Comparison of ENCODE assay signal across 8 mouse cellular contexts in the genomic region with DNA sequence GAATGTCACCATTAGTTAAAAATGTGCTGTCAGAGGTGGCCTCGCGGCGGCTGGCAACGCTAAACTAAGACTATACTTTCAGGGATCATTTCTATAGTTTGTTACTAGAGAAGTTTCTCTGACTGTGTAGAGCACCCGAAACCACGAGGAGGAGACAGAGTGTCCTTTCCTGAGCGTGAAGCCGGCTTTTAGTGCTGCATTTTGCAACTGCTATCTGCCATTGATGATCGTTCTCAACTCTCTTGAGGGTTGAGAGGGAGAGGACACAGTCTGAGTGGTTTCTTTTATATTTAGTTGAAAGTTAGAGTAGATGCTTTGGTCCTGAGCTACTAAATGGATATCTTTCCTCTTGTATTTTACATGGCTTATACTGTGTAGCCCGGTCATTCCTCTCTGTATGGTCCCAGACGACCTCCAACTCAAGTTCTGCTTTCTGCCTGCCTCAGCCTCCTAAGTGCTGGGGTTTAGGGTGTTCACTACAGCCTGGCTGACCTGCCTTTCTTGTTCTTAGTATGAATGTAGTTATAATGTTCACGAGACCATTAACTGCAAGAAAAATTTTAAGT. TPM values are rescaled to one million over a fixed set of nuclear protein-coding genes. Genes with fewer than 3 reads are reported as not detected.
DNase-seq lines count a peak whose midpoint lies in the region; ATAC-seq and TF ChIP-seq lines count a peak whose summit lies in the region.

No protein-coding gene starts in this region.

- H3K9me3 ChIP-seq in heart, embryonic 12.5 days (replicated peaks), result no peaks in the 10 kb centered on the region
- H3K9me3 ChIP-seq in kidney, embryonic 16.5 days (ENCODE audit: low read length), result no peaks in the 10 kb centered on the region
- no peaks in the 10 kb centered on the region for H3K9me3 ChIP-seq in liver, embryonic 15.5 days (replicated peaks)
- no peaks in the 10 kb centered on the region for H3K9me3 ChIP-seq in neural tube, embryonic 11.5 days (ENCODE audit: control insufficient read depth, low read length)
- H3K9me3 ChIP-seq in stomach, postnatal 0 days (ENCODE audit: control insufficient read depth, low read length), result no peaks in the 10 kb centered on the region

- H3K27me3 ChIP-seq in heart, embryonic 12.5 days (replicated peaks), result no peaks in the 10 kb centered on the region
- H3K27me3 ChIP-seq in kidney, embryonic 16.5 days (ENCODE audit: insufficient read depth, low read length), result no peaks in the 10 kb centered on the region
- H3K27me3 ChIP-seq in liver, embryonic 15.5 days, result no peaks in the 10 kb centered on the region
- H3K27me3 ChIP-seq in neural tube, embryonic 11.5 days (ENCODE audit: control insufficient read depth, insufficient read depth, low read length), result no peaks in the 10 kb centered on the region
- H3K27me3 ChIP-seq in stomach, postnatal 0 days (ENCODE audit: control insufficient read depth, insufficient read depth, low read length), result no peaks in the 10 kb centered on the region

- H3K4me3 ChIP-seq in heart, embryonic 12.5 days, result peak overlapping the region; percentile 71
- H3K4me3 ChIP-seq in kidney, embryonic 16.5 days (ENCODE audit: low read length), result peak overlapping the region; percentile 80
- peak overlapping the region; percentile 83 for H3K4me3 ChIP-seq in liver, embryonic 15.5 days (replicated peaks)
- peak overlapping the region; percentile 64 for H3K4me3 ChIP-seq in neural tube, embryonic 11.5 days (ENCODE audit: low read depth, low read length)
- H3K4me3 ChIP-seq in stomach, postnatal 0 days (ENCODE audit: low read depth, low read length), result peak overlapping the region; percentile 86

- peak; percentile 39 for ATAC-seq in erythroblast, adult 5-6 weeks (replicated peaks; ENCODE audit: low FRiP score, poor library complexity, severe bottlenecking)
- ATAC-seq in heart, embryonic 12.5 days (ENCODE audit: insufficient number of reproducible peaks, low FRiP score), result peak; percentile 77
- ATAC-seq in kidney, embryonic 16.5 days (ENCODE audit: low FRiP score, low TSS enrichment), result peak; percentile 83
- peak; percentile 84 for ATAC-seq in liver, embryonic 15.5 days (ENCODE audit: insufficient read depth)
- ATAC-seq in neural tube, embryonic 11.5 days (ENCODE audit: insufficient read depth, low FRiP score, low TSS enrichment), result peak; percentile 74
- ATAC-seq in stomach, postnatal 0 days (ENCODE audit: low FRiP score, low TSS enrichment), result peak; percentile 80

- peaks cover 10% of the 10 kb centered on the region; the same call in 1 of the 2 replicates for H3K4me1 ChIP-seq in heart, embryonic 12.5 days (replicated peaks)
- H3K4me1 ChIP-seq in kidney, embryonic 16.5 days (ENCODE audit: insufficient read depth, low read length), result peaks cover 12% of the 10 kb centered on the region
- H3K4me1 ChIP-seq in liver, embryonic 15.5 days (replicated peaks), result peaks cover 40% of the 10 kb centered on the region
- H3K4me1 ChIP-seq in neural tube, embryonic 11.5 days (ENCODE audit: control insufficient read depth, insufficient read depth, low read length), result 0 out of 2 replicates have a peak, but pooled peaks cover 3% of the 10 kb centered on the region
- H3K4me1 ChIP-seq in stomach, postnatal 0 days (replicated peaks; ENCODE audit: control insufficient read depth, insufficient read depth), result no peaks in the 10 kb centered on the region

- H3K27ac ChIP-seq in heart, embryonic 12.5 days (ENCODE audit: poor library complexity, severe bottlenecking), result peak overlapping the region; percentile 96
- peak overlapping the region; percentile 98 for H3K27ac ChIP-seq in kidney, embryonic 16.5 days (ENCODE audit: low read length)
- peak overlapping the region; percentile 92 for H3K27ac ChIP-seq in liver, embryonic 15.5 days (replicated peaks)
- H3K27ac ChIP-seq in neural tube, embryonic 11.5 days (ENCODE audit: low read depth, low read length), result peak overlapping the region; percentile 39; the same call in 1 of the 2 replicates
- peak overlapping the region; percentile 94 for H3K27ac ChIP-seq in stomach, postnatal 0 days (replicated peaks)

- peak overlapping the region; percentile 87 for H3K4me2 ChIP-seq in heart, embryonic 12.5 days
- H3K4me2 ChIP-seq in kidney, embryonic 16.5 days (replicated peaks; ENCODE audit: low read depth, low read length), result peak overlapping the region; percentile 89
- H3K4me2 ChIP-seq in liver, embryonic 15.5 days, result peak overlapping the region; percentile 86
- H3K4me2 ChIP-seq in neural tube, embryonic 11.5 days (ENCODE audit: low read depth), result peak overlapping the region; percentile 77
- peak overlapping the region; percentile 68 for H3K4me2 ChIP-seq in stomach, postnatal 0 days (replicated peaks; ENCODE audit: low read depth)

- no peak for TF ChIP-seq EP300 in stomach, postnatal 0 days (optimal IDR thresholded peaks at IDR 0.05)

- DNase-seq in B cell, adult 2 months, result peak; percentile 78 to 81
- DNase-seq in adrenal gland, postnatal 10 days, result peak; percentile 69
- peak; percentile 83 for DNase-seq in neural tube, embryonic 11.5 days (ENCODE audit: low spot score)
- peak; percentile 81 for DNase-seq in stomach, postnatal 0 days (ENCODE audit: low spot score)

- peak overlapping the region; percentile 58; the same call in 1 of the 2 replicates for H3K9ac ChIP-seq in heart, embryonic 12.5 days
- peak overlapping the region; percentile 91 for H3K9ac ChIP-seq in kidney, embryonic 16.5 days (replicated peaks; ENCODE audit: low read length)
- peak overlapping the region; percentile 83 for H3K9ac ChIP-seq in liver, embryonic 15.5 days
- no peak overlapping the region; the same call in 1 of the 2 replicates for H3K9ac ChIP-seq in neural tube, embryonic 11.5 days (ENCODE audit: low read length)
- H3K9ac ChIP-seq in stomach, postnatal 0 days (ENCODE audit: low read length), result peak overlapping the region; percentile 35; the same call in 1 of the 2 replicates

- peak; percentile 74 for TF ChIP-seq CTCF in stomach, postnatal 0 days (IDR thresholded peaks at IDR 0.05; ENCODE audit: low read depth)

- H3K36me3 ChIP-seq in heart, embryonic 12.5 days, result peaks cover 18% of the 10 kb centered on the region
- H3K36me3 ChIP-seq in kidney, embryonic 16.5 days (ENCODE audit: insufficient read depth, low read length), result peaks cover 12% of the 10 kb centered on the region
- peaks cover 11% of the 10 kb centered on the region for H3K36me3 ChIP-seq in liver, embryonic 15.5 days (replicated peaks)
- H3K36me3 ChIP-seq in neural tube, embryonic 11.5 days (ENCODE audit: control insufficient read depth, insufficient read depth, low read length), result no peaks in the 10 kb centered on the region
- no peaks in the 10 kb centered on the region for H3K36me3 ChIP-seq in stomach, postnatal 0 days (ENCODE audit: control insufficient read depth, insufficient read depth, low read length)

- WGBS in heart, embryonic 12.5 days, result under 1% methylated on average over 12 of the region's 12 CpGs
- 0% methylated on average over 12 of the region's 12 CpGs for WGBS in kidney, embryonic 16.5 days
- WGBS in liver, embryonic 15.5 days (ENCODE audit: insufficient replicate concordance), result 0% methylated on average over 12 of the region's 12 CpGs
- WGBS in neural tube, embryonic 11.5 days, result 1% methylated on average over 12 of the region's 12 CpGs
- 0% methylated on average over 12 of the region's 12 CpGs for WGBS in stomach, postnatal 0 days

RNA-seq across cellular contexts. Expression of a gene that starts 0.6 kb away (rescaled TPM):
- total RNA-seq in adrenal gland, postnatal 10 days (2021), result 10 to 100 TPM; 29.6 to 30.7 TPM
- total RNA-seq in erythroblast, adult 5-6 weeks (2015; ENCODE audit: low replicate concordance), result 14.4 and 28.6 TPM in 2 replicates
- total RNA-seq in erythroblast, adult 5-6 weeks (2017; ENCODE audit: low replicate concordance), result 16.7 and 28.5 TPM in 2 replicates
- 90.6 and 92.3 TPM in 2 replicates for polyA plus RNA-seq in heart, embryonic 12.5 days (2016; fragmentation: Nextera tagmentation; extraction: Ambion mirVana)
- polyA plus RNA-seq in kidney, embryonic 16.5 days (2015; fragmentation: Nextera tagmentation; extraction: Ambion mirVana), result 103 and 106 TPM in 2 replicates
- polyA plus RNA-seq in liver, embryonic 15.5 days (2015; fragmentation: Nextera tagmentation; extraction: Ambion mirVana), result 24.7 and 25.5 TPM in 2 replicates
- polyA plus RNA-seq in neural tube, embryonic 11.5 days (2014; fragmentation: Nextera tagmentation; extraction: Ambion mirVana), result 137 and 141 TPM in 2 replicates
- 54.6 and 54.9 TPM in 2 replicates for polyA plus RNA-seq in stomach, postnatal 0 days (2015; fragmentation: Nextera tagmentation; extraction: Ambion mirVana)

RNA-seq across cellular contexts. Expression of a gene that starts 11.6 kb away (rescaled TPM):
- 10 to 100 TPM; 19.6 to 23.6 TPM for total RNA-seq in adrenal gland, postnatal 10 days (2021)
- 24.6 and 26.8 TPM in 2 replicates for total RNA-seq in erythroblast, adult 5-6 weeks (2015; ENCODE audit: low replicate concordance)
- total RNA-seq in erythroblast, adult 5-6 weeks (2017; ENCODE audit: low replicate concordance), result 24.8 and 31.6 TPM in 2 replicates
- 42.0 and 44.5 TPM in 2 replicates for polyA plus RNA-seq in heart, embryonic 12.5 days (2016; fragmentation: Nextera tagmentation; extraction: Ambion mirVana)
- polyA plus RNA-seq in kidney, embryonic 16.5 days (2015; fragmentation: Nextera tagmentation; extraction: Ambion mirVana), result 61.1 and 71.0 TPM in 2 replicates
- polyA plus RNA-seq in liver, embryonic 15.5 days (2015; fragmentation: Nextera tagmentation; extraction: Ambion mirVana), result 28.0 and 32.8 TPM in 2 replicates
- 85.7 and 87.0 TPM in 2 replicates for polyA plus RNA-seq in neural tube, embryonic 11.5 days (2014; fragmentation: Nextera tagmentation; extraction: Ambion mirVana)
- 31.5 and 33.6 TPM in 2 replicates for polyA plus RNA-seq in stomach, postnatal 0 days (2015; fragmentation: Nextera tagmentation; extraction: Ambion mirVana)

RNA-seq across cellular contexts. Expression of a gene that starts 43.5 kb away (rescaled TPM):
- 10 to 100 TPM; 30.2 to 31.8 TPM for total RNA-seq in adrenal gland, postnatal 10 days (2021)
- total RNA-seq in erythroblast, adult 5-6 weeks (2015; ENCODE audit: low replicate concordance), result 49.9 and 70.3 TPM in 2 replicates
- 60.2 and 63.1 TPM in 2 replicates for total RNA-seq in erythroblast, adult 5-6 weeks (2017; ENCODE audit: low replicate concordance)
- polyA plus RNA-seq in heart, embryonic 12.5 days (2016; fragmentation: Nextera tagmentation; extraction: Ambion mirVana), result 47.1 and 51.9 TPM in 2 replicates
- 53.1 and 57.7 TPM in 2 replicates for polyA plus RNA-seq in kidney, embryonic 16.5 days (2015; fragmentation: Nextera tagmentation; extraction: Ambion mirVana)
- 40.8 and 41.9 TPM in 2 replicates for polyA plus RNA-seq in liver, embryonic 15.5 days (2015; fragmentation: Nextera tagmentation; extraction: Ambion mirVana)
- polyA plus RNA-seq in neural tube, embryonic 11.5 days (2014; fragmentation: Nextera tagmentation; extraction: Ambion mirVana), result 94.8 and 97.9 TPM in 2 replicates
- 46.9 and 48.0 TPM in 2 replicates for polyA plus RNA-seq in stomach, postnatal 0 days (2015; fragmentation: Nextera tagmentation; extraction: Ambion mirVana)

Comparison
In these comparisons a context has a peak if more than half of its experiments do, and no peak if none do; other contexts are left out.
1. Peak in every context shown above with its lines: DNase-seq, ATAC-seq, H3K4me3 ChIP-seq and H3K27ac ChIP-seq.
2. H3K27ac ChIP-seq: peak in every context shown above with its lines; median percentile 98 in kidney, embryonic 16.5 days; 96 in heart, embryonic 12.5 days; 94 in stomach, postnatal 0 days; 92 in liver, embryonic 15.5 days; 39 in neural tube, embryonic 11.5 days.